Mouse (Mus musculus) limb, embryonic 14.5 days (tissue): ENCODE measurements around the gene Fhod1. TPM values are rescaled to one million over a fixed set of nuclear protein-coding genes. Genes with fewer than 3 reads are reported as not detected.

Source experiments
- ATAC-seq: fragments of 200-750 bp; cut with Nextera tagmentation; 2 replicates; pipeline ENCODE4 v1.8.0; 2017; ENCODE audit warnings: low read depth, moderate number of reproducible peaks, moderate TSS enrichment; ENCODE audit not compliant: low FRiP score
- DNase-seq: peaks from one replicate; pipeline ENCODE4 v3.0.0-alpha.2; 2015; ENCODE audit warnings: low spot score
- H3K27ac ChIP-seq: fragments of 300-500 bp; sonication (generic); replicated peaks from 2 replicates; pipeline ENCODE4 v1.5.1; 2014; ENCODE audit warnings: low read depth, mild to moderate bottlenecking, low read length, moderate library complexity, mixed read lengths
- H3K27me3 ChIP-seq: fragments of 300-500 bp; sonication (generic); 2 replicates; pipeline ENCODE4 v1.6.1; 2014; ENCODE audit warnings: low read length, mixed read lengths; ENCODE audit not compliant: control insufficient read depth, insufficient read depth
- H3K36me3 ChIP-seq: fragments of 300-500 bp; sonication (generic); 2 replicates; pipeline ENCODE4 v1.6.1; 2014; ENCODE audit warnings: mild to moderate bottlenecking, low read length, moderate library complexity, mixed read lengths; ENCODE audit not compliant: control insufficient read depth, insufficient read depth
- H3K4me1 ChIP-seq: fragments of 300-500 bp; sonication (generic); 2 replicates; pipeline ENCODE4 v1.6.1; 2014; ENCODE audit warnings: antibody characterized with exemption, low read length, mixed read lengths; ENCODE audit not compliant: control insufficient read depth, insufficient read depth
- H3K4me2 ChIP-seq: fragments of 300-500 bp; sonication (generic); replicated peaks from 2 replicates; pipeline ENCODE4 v1.6.1; 2014; ENCODE audit warnings: low read depth, mild to moderate bottlenecking, low read length, moderate library complexity; ENCODE audit not compliant: severe bottlenecking
- H3K4me3 ChIP-seq: fragments of 300-500 bp; sonication (generic); replicated peaks from 2 replicates; pipeline ENCODE4 v1.5.1; 2014; ENCODE audit warnings: low read length
- H3K9ac ChIP-seq: fragments of 300-500 bp; sonication (generic); 2 replicates; pipeline ENCODE4 v1.6.1; 2014; ENCODE audit warnings: mild to moderate bottlenecking, low read depth, low read length, moderate library complexity; ENCODE audit not compliant: severe bottlenecking
- H3K9me3 ChIP-seq: fragments of 300-500 bp; sonication (generic); 2 replicates; pipeline ENCODE4 v1.6.1; 2016; ENCODE audit warnings: low read length; ENCODE audit not compliant: control insufficient read depth
- POLR2A ChIP-seq: fragments of 200-500 bp; IDR thresholded peaks from 2 replicates; pipeline ENCODE4 v1.8.0; 2012; ENCODE audit warnings: inconsistent platforms, mild to moderate bottlenecking, moderate library complexity, borderline replicate concordance; ENCODE audit not compliant: insufficient read depth, insufficient read length; ENCODE audit errors: extremely low read depth
- WGBS: fragments of 180-500 bp; shearing (Covaris S2); extraction: QIAGEN DNeasy Blood & Tissue Kit; methylation state at CpG from one replicate; pipeline ENCODE4 v1.1.7; 2014; 5-methylcytosine and 5-hydroxymethylcytosine counted together
- polyA plus RNA-seq, 2 experiments: library from polyadenylated mRNA; depleted of rRNA in 1 of 2; stranded (reverse) in 1 of 2; unstranded in 1 of 2; fragments of >200 nt; fragmentation: Nextera tagmentation in 1 of 2; extraction: Ambion mirVana in 1 of 2; gene quantifications; 2 replicates each; pipeline versions ENCODE4 v1.2.1 to v1.2.3; 2012 to 2014

The Fhod1 gene
- polyA plus RNA-seq, 2 experiments: 2.7 to 24.4 TPM

DNA sequence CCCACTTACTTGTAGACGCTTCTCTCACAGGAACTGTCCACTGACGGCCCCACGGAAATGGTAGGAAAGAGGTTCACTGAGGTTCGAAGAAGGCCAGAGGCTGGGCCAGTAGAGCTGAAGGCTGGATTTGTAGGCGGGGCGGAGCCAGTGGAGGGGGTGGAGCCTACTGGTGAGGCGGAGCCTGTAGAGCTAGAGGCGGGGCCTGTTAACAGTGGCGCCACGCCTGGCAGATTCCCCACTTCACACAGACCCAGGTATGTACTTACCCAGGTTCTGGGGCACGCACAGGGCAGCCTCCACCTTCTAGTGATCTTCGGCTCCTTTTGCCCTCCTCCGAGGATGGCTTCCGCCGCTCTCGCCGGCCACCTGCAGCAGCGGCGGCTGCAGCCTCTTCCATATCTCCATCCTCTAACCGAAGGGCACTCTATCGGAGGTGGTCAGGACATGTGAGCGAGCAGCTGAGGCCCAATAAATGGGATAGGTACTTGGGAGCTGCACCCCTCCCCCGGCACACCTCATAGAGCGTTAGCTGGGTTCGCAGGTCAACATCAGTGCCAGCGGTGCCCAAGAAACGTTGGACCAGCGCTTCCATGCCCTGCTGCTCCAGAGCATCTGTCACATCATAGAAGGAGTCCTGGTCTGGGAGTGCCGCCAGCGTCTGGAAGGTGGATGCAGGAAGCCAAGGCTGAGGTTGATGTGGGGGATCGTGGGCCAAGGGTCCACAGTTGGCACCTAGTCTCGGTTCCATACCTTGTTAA, 11.2 kb downstream of the Fhod1 start:
- 0 out of 2 replicates have a peak, but pooled peaks cover 4% of the 10 kb centered on the region for H3K4me1 ChIP-seq
- peaks cover 55% of the 10 kb centered on the region for H3K36me3 ChIP-seq
- H3K27me3 ChIP-seq: no peaks in the 10 kb centered on the region
- H3K4me2 ChIP-seq: no peak overlapping the region
- WGBS: 58% methylated on average over 32 of the region's 32 CpGs
- TF ChIP-seq POLR2A: no peak
- DNase-seq (no peak), ATAC-seq (no peak)
- H3K27ac ChIP-seq: no peak overlapping the region
- no peak overlapping the region for H3K4me3 ChIP-seq
- H3K9ac ChIP-seq: no peak overlapping the region
- H3K9me3 ChIP-seq: no peaks in the 10 kb centered on the region

DNA sequence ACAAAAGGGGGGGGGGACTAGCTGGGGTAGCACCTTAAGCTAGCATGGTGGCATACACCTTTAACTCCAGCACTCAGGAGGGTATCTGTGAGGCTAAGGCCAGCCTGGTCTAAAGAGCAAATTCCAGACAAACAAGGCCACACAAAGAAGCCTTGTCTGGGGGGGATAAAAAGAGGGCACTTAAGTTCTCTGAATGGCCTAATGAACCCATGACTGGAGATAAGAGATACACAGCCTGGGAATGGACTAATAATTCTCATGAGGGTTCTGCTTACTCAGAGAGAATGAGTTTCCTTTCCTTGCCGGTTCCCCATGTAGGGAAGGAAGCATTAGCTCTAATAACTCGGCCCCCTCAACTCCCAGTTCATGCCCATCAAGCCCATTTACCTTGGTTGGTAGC, 15.2 kb downstream of the Fhod1 start:
- Histone ChIP-seq H3K36me3 (peaks cover 90% of the 10 kb centered on the region), H3K9me3 (no peaks in the 10 kb centered on the region), H3K27me3 (no peaks in the 10 kb centered on the region), H3K27ac (no peak overlapping the region), H3K4me1 (peaks cover under 1% of the 10 kb centered on the region; the same call in 1 of the 2 replicates), H3K4me2 (no peak overlapping the region), H3K4me3 (no peak overlapping the region), H3K9ac (no peak overlapping the region)
- WGBS: 65% methylated on average over 2 of the region's 2 CpGs
- DNase-seq (no peak), ATAC-seq (no peak)
- no peak for TF ChIP-seq POLR2A

DNA sequence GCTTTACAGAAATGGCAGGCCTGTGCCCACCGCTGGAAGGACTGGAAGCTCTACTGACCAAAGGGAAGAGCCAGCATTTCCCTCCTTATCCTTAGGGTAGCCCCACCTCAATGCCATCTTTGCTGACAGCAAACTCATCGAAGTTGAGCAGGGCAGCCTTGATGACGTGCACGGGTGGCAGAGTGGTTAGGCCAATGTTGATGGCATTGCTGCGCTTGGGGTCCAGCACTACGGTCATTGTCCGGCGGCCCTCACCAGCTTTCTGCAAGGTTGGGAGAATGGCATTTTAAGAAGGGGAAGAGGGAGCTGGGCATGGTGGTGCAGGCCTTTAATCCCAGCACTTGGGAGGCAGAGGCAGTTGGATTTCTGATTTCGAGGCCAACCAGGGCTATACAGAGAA, 15.8 kb downstream of the Fhod1 start:
- no peaks in the 10 kb centered on the region for H3K27me3 ChIP-seq
- no peak overlapping the region for H3K9ac ChIP-seq
- TF ChIP-seq POLR2A: no peak
- DNase-seq (no peak), ATAC-seq (no peak)
- H3K4me3 ChIP-seq: no peak overlapping the region
- H3K27ac ChIP-seq: no peak overlapping the region
- WGBS: 97% methylated on average over 9 of the region's 9 CpGs
- H3K36me3 ChIP-seq: peaks cover 84% of the 10 kb centered on the region
- H3K4me2 ChIP-seq: no peak overlapping the region
- peaks cover 7% of the 10 kb centered on the region; the same call in 1 of the 2 replicates for H3K4me1 ChIP-seq
- no peaks in the 10 kb centered on the region for H3K9me3 ChIP-seq

DNA sequence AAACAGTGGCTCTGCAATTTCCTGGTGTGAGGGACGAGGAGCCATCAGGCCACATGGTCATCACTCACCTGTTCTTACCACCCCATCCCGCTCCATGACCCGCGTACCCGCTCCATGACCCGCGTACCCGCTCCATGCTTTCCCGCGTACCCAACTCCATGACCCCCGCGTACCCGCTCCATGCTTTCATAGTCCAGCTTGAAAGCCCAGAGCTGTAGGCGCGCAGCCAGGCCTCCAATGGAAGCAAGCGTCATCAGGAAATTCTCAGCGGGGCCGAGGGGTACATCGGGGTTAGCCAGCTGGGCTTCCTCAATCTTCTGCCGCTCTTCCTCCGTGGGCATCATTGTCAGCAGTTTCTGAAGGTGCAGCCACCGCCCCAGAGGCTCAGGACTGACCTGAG, 16.3 kb downstream of the Fhod1 start:
- ATAC-seq: no peak
- WGBS: 94% methylated on average over 22 of the region's 22 CpGs
- H3K27ac ChIP-seq: no peak overlapping the region

DNA sequence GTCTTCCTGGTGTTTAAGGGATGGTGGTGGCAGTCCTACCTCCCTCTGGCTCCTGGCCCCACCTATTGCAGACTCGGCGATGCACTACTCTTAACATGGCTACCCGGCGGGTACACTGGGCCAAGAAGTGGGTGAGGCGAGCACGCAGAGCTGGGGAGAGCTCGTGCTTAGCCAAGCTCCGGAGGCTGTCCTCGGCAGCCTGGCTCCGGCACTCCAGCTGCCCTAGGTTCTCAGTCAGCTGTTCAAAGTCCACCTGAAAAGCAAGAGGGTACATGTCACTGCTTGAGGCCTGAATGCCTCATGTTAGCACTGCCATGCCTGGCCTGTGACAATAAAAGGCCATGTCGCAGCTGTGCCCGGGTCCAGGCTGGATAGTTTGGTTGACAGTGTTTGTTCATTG, 17.4 kb downstream of the Fhod1 start:
- no peak for TF ChIP-seq POLR2A
- H3K4me2 ChIP-seq: no peak overlapping the region
- no peaks in the 10 kb centered on the region for H3K9me3 ChIP-seq
- no peak overlapping the region for H3K27ac ChIP-seq
- peaks cover 69% of the 10 kb centered on the region for H3K36me3 ChIP-seq
- no peak overlapping the region for H3K9ac ChIP-seq
- no peak overlapping the region for H3K4me3 ChIP-seq
- peaks cover 10% of the 10 kb centered on the region for H3K4me1 ChIP-seq
- no peak for ATAC-seq
- no peak for DNase-seq
- 95% methylated on average over 12 of the region's 12 CpGs for whole genome bisulfite sequencing
- H3K27me3 ChIP-seq: no peaks in the 10 kb centered on the region

More for the DNA sequence above, 16.3 kb downstream of the Fhod1 start:
- no peak for TF ChIP-seq POLR2A
- peaks cover 7% of the 10 kb centered on the region; the same call in 1 of the 2 replicates for H3K4me1 ChIP-seq
- H3K36me3 ChIP-seq: peaks cover 80% of the 10 kb centered on the region
- no peak overlapping the region for H3K4me2 ChIP-seq
- no peaks in the 10 kb centered on the region for H3K9me3 ChIP-seq
- no peaks in the 10 kb centered on the region for H3K27me3 ChIP-seq
- no peak for DNase-seq
- no peak overlapping the region for H3K4me3 ChIP-seq
- no peak overlapping the region for H3K9ac ChIP-seq
